Mouse (Mus musculus): ENCODE data around the gene Prkn.

Gene Prkn

DNA sequence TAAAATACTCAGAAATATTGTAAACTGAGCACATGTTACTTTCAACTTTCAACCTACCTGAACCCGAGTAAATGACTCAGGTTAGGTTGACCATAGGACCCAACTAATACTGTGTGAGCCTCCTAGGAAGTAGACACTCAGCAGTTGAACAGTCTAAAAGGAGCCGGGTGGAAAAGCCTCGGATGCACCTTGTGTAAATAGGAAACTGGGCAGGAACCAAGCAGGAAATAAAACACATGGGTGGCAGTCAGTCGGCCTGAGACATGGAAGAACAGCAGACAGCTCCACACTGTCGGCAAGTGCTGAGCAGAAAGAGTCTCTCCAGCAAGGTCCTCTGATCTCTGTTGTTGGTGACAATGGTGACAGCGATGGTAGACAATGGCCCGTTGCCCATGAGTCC, 676.0 kb downstream of the Prkn start:
- no peak for DNase-seq (ENCODE audit: low spot score in 2 of 2)

DNA sequence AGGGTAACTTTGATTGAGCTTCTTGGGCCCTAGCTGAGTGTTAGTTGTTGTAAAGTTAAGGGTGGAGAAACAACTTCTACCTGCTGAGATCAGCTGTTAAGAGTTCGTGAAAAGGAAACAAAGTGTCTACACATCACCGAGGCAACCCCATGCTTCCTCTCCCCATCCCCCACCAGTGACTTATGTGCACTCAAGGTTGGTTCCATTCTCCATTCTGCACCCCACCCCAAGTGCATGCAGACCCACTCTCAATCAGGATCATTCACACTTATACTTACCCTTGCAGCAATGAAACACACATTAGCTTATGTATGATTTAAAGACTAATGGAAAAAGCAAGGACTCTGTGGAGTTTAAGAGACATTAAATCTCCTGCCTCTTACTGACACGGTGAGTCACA, 691.9 kb downstream of the Prkn start:
- DNase-seq (ENCODE audit: low spot score in 2 of 2), result no peak

DNA sequence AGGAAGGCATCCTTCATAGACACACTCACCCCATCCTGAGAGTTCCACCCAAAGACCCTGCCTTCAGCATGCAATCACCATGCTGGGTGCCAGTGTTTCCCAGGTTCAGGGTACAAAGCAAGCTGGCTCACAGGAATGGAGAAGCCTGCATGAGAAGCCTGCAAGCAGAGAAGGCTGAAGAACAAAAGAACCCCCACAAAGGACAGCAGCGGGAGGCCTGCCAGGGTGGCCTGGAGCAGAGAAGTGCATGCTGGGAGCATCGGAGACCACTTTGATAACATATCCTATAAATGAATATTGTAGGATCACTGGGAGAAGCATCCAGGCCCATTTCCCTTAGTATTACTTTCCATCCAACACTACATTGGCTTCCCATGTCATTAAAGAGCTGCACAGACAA, 692.6 kb downstream of the Prkn start:
- no peak for DNase-seq (ENCODE audit: low spot score in 2 of 2)

DNA sequence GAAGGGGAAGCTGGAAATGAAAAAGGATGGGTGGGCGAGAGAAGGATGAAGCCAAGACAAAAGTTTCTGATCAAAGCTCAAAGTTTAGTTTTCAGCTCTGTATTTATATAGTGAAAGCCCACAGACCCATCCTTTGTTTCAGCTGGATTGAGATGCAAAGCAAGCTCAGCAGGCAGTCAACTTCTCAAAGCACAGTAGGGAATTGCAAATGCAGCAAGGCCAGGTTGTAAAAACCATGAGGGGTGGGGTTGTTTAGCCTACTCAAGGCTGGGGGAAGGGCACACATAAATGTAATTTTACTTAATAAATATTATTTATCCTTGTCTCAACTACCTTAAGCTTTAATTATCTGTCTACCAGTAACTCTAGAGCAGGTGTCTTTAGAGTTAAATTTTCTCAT, 693.7 kb downstream of the Prkn start:
- DNase-seq (ENCODE audit: low spot score in 2 of 2), result no peak

DNA sequence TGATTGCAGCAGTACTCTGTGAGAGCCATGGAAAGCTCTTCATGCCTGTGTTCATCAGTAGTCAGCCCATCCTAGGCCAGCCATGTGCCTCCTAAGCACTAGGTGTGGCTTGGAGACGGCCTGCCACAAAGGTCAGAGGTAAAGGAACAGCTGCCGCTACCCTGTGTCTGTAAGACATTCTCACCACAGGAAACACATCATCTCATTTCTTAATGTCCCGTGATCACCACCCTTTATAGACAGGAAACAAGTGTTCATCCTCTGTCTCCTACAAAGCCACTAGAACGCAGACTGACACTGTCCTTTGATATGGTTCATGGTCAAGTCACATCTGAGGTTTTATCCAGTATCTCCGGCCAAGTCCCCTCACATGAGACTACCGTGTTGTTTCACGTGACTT, 698.6 kb downstream of the Prkn start:
- no peak for DNase-seq (ENCODE audit: low spot score in 2 of 2)

DNA sequence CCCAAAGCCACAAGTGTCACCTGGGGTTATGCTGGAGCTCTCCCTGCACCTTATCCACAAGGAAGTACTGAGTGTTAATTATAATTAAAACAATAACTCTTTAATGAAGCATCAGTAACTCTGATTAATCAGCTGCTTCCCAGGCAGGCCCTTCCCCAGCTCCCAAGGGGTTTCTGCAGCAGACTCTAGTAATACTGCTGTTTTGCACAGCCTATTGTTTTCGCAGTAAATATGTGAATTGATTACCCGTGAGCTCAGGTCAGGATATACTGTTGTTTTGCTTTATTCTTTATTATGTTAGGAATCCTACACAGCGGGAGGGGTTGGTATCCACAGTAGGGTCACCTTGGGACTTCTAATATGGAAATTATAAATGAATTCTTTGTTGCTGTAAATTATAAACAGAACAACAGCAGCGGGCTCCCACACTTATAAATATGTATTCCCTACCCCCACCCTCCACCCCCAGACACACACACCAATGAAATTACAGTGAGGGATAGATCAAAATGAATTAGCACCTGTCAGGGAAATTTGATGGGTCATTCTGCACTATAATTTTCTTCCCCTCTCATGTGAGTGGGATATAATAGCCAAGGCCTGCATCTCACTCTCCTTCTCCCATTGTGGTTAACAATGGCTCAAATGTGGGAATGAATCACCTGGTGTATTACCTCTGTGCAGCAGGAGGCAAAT, 701.9 kb downstream of the Prkn start:
- no peak for DNase-seq (ENCODE audit: low spot score in 2 of 2)

DNA sequence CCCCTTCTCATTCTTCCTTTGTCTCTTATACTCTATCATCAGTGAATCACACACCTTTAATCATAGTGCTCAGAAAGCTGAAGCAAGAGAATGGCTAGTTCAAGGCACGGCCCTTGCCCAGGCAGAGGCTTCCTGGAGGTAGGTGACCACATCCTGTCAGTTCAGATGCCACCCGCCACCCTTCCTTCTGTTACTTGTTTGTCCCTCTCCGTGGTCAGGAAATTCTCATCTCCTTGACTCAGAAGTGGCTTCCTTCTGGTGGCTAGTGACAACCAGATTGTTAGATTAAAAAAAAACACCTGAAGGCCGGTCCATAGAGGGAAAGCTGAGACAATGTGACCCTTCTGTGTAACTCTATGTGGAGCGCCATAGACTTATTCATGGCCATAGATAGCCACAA, 710.4 kb downstream of the Prkn start:
- no peak for DNase-seq (ENCODE audit: low spot score in 2 of 2)

DNA sequence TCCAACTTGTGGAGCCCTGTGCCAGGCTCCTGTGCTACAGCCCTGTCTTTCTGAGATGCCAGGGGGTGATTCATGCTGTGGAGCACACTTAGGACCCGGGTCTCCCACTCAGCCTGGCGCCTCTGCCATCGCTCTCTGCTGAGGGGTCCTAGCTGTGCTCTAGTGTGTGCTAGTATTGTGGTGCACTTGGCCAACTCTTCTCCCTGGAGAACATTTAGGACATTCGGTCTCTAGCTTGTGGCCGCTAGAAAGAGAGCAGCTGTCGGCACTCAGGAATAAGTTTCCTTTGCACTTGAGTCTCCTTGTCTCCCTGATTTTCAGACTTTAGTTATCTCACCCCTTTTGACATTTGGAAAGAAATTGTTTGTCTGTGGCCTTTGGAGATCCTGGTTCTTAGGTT, 725.5 kb downstream of the Prkn start:
- no peak for DNase-seq (ENCODE audit: low spot score in 2 of 2)

DNA sequence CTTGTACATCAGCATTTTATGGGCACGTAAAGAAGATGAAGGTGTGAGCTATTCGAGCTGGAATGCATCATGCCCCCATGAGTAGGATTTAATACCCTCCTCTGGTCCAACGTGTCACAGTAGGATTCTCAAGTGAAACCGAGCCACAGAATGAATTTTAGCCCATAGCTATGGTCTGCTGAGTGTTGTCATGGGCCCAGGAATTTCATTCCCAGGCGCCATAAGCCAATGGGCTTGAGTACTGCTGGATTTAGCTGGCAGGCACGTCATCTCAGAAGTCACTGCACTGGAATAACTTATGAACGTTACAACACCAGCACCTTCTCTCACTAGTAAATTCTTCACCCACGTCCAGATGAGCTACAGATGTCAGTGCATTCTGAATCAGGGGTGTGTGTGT, 730.2 kb downstream of the Prkn start:
- no peak for DNase-seq (ENCODE audit: low spot score in 2 of 2)

DNA sequence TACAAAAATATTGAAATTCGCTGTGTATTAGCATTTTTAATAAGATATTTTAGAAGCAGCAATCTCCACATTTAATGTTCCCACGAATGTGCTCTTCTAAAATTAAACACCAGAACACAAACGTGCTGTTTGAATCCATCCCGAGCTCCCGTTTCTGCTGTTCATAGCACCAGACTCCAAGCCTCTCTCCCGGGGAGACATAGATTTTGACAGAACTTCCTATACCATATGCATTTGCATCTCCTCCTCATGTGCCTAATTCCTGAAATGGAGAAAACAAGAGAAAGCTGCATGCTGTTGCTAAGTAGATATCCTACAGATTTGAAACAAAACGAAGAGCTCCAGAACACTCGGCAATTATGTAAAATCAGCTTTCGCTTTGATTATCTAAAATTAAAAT, 733.5 kb downstream of the Prkn start:
- peak; percentile 37 to 57 for DNase-seq (ENCODE audit: low spot score in 2 of 2)

DNA sequence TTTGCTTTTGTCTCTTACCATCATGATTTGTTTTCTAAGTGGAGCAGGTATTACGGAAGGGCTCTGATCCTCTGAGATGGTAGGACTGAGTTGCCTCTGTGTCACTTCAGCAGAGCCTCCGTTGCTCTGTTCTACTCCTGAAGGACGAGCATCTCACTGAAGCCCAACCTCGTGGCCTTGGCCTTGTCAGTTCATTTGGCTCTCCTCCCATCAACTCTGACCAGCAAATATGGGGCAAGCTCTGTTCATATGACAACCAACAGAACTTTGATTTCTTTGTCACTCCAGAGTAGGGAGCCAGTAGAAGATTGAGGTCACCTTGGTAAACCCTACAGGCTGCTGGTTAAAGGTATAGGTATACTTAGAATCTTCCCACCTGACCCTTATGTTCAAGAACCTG, 745.3 kb downstream of the Prkn start:
- no peak for DNase-seq (ENCODE audit: low spot score in 2 of 2)

DNA sequence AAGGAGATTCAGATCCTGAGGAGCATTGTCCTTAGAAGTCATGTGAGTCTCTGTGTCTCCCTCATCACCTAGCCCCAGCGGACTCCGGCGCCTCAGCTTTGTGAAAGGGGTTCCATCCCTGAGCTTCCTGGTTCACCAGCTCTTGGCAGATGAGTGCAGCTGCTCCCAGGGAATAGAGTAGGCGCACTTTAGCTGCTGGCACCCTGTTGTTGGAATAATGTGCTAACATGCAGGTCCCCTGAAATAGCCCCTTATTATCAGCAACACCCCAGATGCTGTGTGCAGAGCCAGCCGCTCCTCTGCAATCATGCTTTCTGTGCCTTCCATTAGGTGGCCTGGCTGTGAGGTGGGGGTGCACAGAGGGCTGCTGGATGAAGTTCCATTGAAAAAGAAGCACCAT, 767.7 kb downstream of the Prkn start:
- DNase-seq (ENCODE audit: low spot score in 2 of 2), result no peak

DNA sequence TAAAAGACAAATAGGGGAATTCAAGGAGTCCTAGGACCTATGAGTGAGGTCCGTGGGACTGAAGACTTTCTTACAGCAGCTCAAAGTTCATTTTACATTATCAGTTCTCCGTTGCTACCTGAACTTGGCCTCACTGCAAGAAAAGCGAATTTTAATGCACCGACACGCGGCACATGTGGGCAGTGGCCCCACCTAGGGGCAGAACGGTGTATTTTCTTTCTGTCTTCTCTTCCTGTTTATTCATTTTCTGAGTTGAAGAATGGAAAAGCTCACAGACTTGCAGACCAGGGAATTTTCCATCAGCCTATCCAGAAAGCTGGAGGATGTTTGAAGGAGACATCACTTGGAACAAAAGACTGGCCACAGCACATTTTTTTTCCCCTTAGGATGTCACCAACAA, 771.3 kb downstream of the Prkn start:
- DNase-seq (ENCODE audit: low spot score in 2 of 2), result peak in 1 of 2 experiments; percentile 86

DNA sequence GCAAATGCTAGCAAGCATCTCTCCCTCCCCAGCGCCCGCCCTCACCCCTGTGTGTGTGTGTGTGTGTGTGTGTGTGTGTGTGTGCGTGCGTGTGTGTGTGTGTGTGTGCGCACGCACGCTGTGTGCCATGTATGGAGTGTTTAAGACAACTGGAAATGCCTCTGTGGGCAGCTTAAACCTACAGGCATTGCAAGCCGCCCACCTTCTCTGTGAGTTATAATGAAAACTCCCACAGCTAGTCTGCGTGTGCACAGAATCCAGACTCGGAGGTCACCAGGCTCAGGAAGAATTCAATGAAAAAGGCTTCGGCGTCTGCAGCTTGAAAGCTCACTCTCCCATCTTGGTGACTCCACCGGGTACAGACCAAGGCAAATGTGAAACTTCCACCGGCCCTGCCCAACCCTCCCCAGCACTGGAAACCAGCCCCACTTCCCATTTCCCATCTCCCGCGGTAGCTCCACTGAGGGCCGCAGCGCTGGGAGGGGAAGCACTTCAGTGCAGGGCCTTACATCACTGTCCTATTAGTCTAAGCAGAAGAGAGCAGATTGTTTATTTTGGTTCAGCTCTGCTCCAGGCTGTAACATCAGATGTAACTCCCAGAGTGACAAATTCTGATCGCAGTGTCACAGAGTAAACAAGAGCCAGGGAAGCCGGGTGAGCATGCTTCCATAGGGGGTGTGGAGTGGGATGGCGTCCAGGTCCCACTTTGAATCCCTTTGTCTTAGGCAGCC, 772.8 kb downstream of the Prkn start:
- peak in 1 of 2 experiments; percentile 40 for DNase-seq (ENCODE audit: low spot score in 2 of 2)

DNA sequence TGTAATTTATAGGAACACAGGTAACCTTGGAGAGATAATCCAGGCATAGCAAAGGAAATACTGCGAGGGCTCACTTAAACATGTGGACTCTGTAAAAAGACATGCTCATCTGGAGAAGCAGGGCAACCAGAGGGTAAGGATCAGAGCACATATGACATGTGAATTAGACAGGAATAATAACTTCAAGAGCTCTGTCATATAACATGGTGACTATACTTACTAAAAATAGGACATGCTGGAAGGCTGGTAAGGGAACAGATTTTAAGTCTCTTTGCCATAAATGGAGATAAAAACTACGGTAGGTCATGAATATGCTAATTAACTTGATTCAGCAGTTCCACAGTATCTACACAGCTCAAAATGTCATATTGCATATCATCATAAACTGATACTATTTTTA, 777.4 kb downstream of the Prkn start:
- DNase-seq (ENCODE audit: low spot score in 2 of 2), result no peak

DNA sequence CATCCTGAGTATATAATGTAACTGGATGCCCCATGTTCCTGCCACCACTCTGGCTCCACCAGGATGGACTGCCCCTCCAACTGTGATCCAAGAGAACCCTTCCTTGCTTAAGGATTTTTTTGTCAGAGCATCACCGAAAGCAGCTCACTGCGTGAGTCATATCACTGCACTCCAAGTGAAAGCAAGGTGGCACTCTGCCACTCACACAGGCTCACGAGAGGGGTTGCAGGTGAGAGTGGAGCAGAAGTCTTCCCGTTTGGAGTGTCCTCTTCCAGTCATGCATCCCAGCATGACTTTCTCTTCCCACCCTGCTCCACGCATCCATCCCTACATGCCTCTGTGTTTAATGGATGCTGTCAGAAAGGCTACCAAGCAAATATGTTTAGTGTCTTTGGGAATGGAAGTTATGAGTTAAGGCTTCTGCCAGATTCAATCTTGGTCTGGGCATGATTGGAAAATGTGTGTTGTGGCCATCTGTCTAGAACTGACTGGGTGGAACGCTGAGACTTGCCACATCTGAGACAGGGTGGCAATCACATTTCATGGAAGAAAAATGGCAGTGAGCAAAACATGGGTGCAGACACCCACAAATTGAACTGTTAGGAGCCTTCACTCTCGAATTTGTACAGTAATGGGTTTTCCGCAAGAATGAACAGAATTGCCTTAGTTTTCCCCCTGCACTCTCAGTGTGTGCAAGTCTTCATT, 778.9 kb downstream of the Prkn start:
- peak in 1 of 2 experiments; percentile 44 for DNase-seq (ENCODE audit: low spot score in 2 of 2)

DNA sequence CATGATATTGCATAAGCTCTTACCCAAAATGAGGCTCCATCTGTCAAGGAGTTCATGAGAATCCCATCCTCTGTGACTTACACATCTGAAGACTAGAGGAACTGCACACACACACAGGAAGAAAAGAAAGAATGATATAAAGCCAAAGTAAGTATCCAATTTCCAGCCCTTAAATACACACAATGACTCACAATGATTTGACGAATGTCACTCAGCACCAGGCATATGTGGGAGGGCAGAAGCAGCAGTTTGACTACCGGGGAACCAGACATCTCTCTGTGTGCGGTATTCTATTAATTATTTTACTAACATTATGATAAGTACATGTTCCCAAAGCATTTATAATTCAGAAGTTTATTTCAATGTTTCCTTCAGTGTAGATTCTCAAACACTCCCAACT, 780.6 kb downstream of the Prkn start:
- DNase-seq (ENCODE audit: low spot score in 2 of 2), result no peak

DNA sequence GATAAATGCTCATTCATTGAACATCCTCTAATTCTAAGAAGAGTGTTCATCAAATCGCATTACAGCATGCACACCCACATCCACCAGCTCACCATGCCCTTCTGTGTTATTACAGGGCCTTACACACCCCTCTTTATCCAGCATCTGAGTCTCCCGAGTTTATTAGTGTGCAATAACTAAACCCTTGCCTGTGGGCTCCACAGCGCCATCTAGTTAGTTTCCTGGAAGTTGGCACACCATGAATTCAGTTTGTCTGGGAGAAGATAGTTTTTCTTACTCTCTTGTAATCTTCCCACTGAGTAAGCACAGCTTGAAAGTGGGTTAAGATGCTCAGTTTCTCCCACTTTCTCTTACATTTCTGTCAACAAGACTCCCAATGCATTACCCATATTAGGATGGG, 781.3 kb downstream of the Prkn start:
- DNase-seq (ENCODE audit: low spot score in 2 of 2), result no peak

DNA sequence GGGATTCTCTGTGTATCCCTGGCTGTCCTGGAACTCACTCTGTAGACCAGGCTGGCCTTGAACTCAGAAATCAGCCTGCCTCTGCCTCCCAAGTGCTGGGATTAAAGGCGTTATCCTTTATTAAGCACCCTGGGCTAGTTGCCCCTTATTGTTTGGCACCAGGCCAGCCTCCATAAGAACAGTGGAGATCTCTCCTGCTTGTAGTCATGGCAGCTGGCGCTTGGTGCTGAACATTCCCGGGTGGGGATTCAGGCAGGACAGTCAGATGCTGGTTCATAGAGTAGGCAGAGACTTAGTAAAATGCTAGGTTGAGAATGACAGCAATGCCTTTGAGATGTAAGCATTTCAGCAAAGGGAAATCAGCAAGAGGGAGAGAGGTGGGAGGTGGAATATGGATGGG, 786.1 kb downstream of the Prkn start:
- no peak for DNase-seq (ENCODE audit: low spot score in 2 of 2)

DNA sequence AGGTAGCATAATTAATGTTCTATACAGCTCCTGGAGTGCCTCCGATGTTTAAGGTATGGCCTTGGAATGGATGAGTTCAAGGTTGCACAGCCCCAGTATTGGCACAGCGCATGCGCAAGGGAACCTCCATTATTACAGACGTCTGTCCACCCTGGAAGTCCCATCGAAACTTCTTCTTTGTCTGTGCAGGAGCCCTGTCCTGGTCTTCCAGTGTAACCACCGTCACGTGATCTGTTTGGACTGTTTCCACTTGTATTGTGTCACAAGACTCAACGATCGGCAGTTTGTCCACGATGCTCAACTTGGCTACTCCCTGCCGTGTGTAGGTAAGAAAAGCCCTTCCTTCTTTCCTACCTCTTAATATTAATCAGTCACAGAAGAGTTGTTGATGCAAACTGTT, 794.9 kb downstream of the Prkn start:
- DNase-seq (ENCODE audit: low spot score in 2 of 2), result no peak

DNA sequence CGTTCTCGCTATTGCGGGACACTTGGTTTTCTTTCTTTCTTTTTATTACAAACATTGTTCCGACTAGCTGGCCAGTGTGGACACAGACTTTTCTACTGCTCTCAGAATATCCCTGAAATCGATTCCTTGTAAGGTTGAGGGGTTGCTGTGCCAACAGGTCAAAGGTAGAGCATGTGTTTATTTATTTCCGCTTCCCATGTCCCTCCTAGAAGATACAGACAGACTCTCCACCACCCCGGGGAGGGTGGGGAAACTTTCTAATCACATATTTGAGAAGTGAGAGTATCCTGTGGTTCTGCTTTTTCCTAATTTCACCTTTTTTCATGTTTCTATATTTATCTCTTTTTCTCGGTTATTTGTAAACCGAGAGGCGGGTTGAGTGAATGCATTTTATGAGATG, 797.5 kb downstream of the Prkn start:
- DNase-seq (ENCODE audit: low spot score in 2 of 2), result no peak

DNA sequence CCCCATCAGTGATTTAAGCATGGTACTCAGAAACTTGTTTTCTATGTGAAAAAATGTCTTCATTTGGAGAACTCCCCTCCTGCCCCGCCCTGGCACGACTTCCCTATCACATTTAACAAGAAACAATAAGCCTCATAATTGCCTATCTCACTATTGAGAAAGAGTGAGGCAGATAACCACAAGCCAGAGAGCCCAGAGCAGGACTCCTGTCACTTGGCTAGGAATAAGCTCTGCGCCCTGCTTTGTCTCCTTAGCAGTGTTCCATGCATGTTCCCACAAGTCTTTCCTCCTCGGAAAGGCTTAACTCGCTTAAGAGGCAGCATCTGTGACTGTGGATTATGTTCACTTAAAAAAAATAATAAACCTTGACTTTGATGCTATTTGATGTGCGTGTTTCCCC, 798.3 kb downstream of the Prkn start:
- no peak for DNase-seq (ENCODE audit: low spot score in 2 of 2)

DNA sequence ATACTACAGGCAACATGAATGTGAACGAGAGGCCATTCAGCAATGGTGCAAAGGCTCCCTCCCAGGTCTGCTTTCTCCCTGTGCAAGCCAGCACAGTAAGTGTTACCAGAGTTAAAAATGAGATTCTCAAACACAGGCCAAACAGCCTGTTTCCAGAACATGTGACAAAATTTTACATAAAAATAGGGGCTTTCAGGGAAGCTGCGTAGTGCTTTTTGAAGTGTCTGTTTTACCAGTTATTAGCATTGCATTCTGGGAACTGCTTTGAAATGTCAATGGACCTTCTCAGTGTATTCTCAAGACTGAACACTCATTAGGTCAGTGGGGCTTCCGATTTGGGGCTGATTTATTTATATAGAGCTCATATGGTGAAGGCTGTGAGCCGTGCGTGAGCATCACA, 799.6 kb downstream of the Prkn start:
- no peak for DNase-seq (ENCODE audit: low spot score in 2 of 2)

Measured in left cerebral cortex, adult 9 months (tissue).